23 mouse cellular contexts compared by ENCODE assay signal in genomic region chr10:112611711-112612110, GRCm38 (mm10).
"Had no signal": no experiment of that assay in that cellular context is flagged by ENCODE, and none has a peak within 500 bp of the region (broad histone marks: within the 10 kb centered on the region; RNA-seq: fewer than 3 reads in every experiment).

No protein-coding gene starts in this region.

- H3K4me2 ChIP-seq: heart, embryonic 11.5 days; heart, embryonic 13.5 days; heart, embryonic 15.5 days; hindbrain, embryonic 13.5 days; hindbrain, embryonic 15.5 days; kidney, embryonic 15.5 days; limb, embryonic 13.5 days; limb, embryonic 15.5 days; liver, embryonic 12.5 days had no signal

- H3K36me3 ChIP-seq: heart, embryonic 13.5 days; heart, embryonic 15.5 days; hindbrain, embryonic 13.5 days; hindbrain, embryonic 15.5 days; kidney, embryonic 15.5 days; limb, embryonic 13.5 days; limb, embryonic 15.5 days; liver, embryonic 12.5 days had no signal

- H3K27me3 ChIP-seq: heart, embryonic 13.5 days; heart, embryonic 15.5 days; hindbrain, embryonic 13.5 days; hindbrain, embryonic 15.5 days; kidney, embryonic 15.5 days; limb, embryonic 13.5 days; limb, embryonic 15.5 days; liver, embryonic 12.5 days had no signal

- DNase-seq: gastrocnemius, postnatal 14 days; gastrocnemius, postnatal 36 days; heart, adult 11 months; heart, adult 2 months; heart, postnatal 14 days; heart, postnatal 36 days; kidney, adult 11 months; kidney, adult 2 months; kidney, adult 9 months; kidney, postnatal 14 days; kidney, postnatal 36 days; layer of hippocampus, adult 9-11 months; layer of hippocampus, postnatal 36 days; left cerebral cortex, postnatal 4 days had no signal

- H3K4me3 ChIP-seq: heart, adult 2 months; heart, embryonic 13.5 days; heart, embryonic 15.5 days; hindbrain, embryonic 13.5 days; hindbrain, embryonic 15.5 days; kidney, embryonic 15.5 days; limb, embryonic 13.5 days; limb, embryonic 15.5 days; liver, embryonic 12.5 days had no signal
